Mouse (Mus musculus): ENCODE measurements around the gene Idnk.

GRCm38 (mm10) chr13:58111306-58111705 lies 46.1 kb upstream of the Idnk start:
- TF ChIP-seq EP300 (IDR thresholded peaks at IDR 0.05; ENCODE audit: low read depth) (no peak), CTCF (IDR thresholded peaks at IDR 0.05; ENCODE audit: low read depth) (no peak)
